Mouse (Mus musculus): Measurements from ENCODE around the gene Fyco1. TPM values are rescaled to one million over a fixed set of nuclear protein-coding genes. Genes with fewer than 3 reads are reported as not detected.

The Fyco1 gene
- total RNA-seq, 2 experiments from 2014 or later: 156 to 161 TPM

Other genes starting within 250 kb of the Fyco1 start
- not detected for gene Slc6a20b, start 219.3 kb downstream of the Fyco1 start, total RNA-seq (2021)
- under 1 TPM in 1 of 2 experiments, not detected in 1; 0.17 TPM for gene Ccr9, start 173.5 kb downstream of the Fyco1 start, total RNA-seq (2021)
- gene Slc6a20a, start 173.0 kb downstream of the Fyco1 start, total RNA-seq (2021): not detected
- 10 to 100 TPM; 32.7 to 33.4 TPM for gene Lztfl1, start 134.2 kb downstream of the Fyco1 start, total RNA-seq (2021)
- not detected for gene Cxcr6, start 45.4 kb downstream of the Fyco1 start, total RNA-seq (2021)
- not detected for gene Xcr1, start 10.1 kb upstream of the Fyco1 start, total RNA-seq (2021)
- under 1 TPM; 0.77 to 0.79 TPM for gene Ccr1, start 116.8 kb upstream of the Fyco1 start, total RNA-seq (2021)
- not detected for gene Ccr1l1, start 126.5 kb upstream of the Fyco1 start, total RNA-seq (2021)
- gene Ccr3, start 170.1 kb upstream of the Fyco1 start, total RNA-seq (2021): not detected